Mouse (Mus musculus): Measurements from ENCODE around the gene Cbx4. TPM values are rescaled to one million over a fixed set of nuclear protein-coding genes. Genes with fewer than 3 reads are reported as not detected.
A peak's percentile ranks its signal among the peaks of the same experiment; 100 is the strongest.

Gene Cbx4
- polyA plus RNA-seq (2016; fragmentation: Nextera tagmentation; extraction: Ambion mirVana) = 8.9 and 9.0 TPM in 2 replicates

GRCm38 (mm10) chr11:119086144-119086971, at the start of gene Cbx4:
TSS of gene Cbx4 (minus strand) at chr11:119086221.
- Histone ChIP-seq H3K36me3 (peaks cover 15% of the 10 kb centered on the region), H3K4me3 (peak within 1 kb of the TSS; percentile 71), H3K9me3 (no peaks in the 10 kb centered on the region), H3K4me1 (peaks cover 86% of the 10 kb centered on the region), H3K27me3 (ENCODE audit: insufficient read depth, poor library complexity, severe bottlenecking) (peaks cover 85% of the 10 kb centered on the region), H3K27ac (peak within 1 kb of the TSS; percentile 91)
- under 1% methylated on average over 66 of the region's 67 CpGs for WGBS
- DNase-seq (ENCODE audit: low spot score) = peak; percentile 96

- Histone ChIP-seq H3K4me3 (peak overlapping the region; percentile 3; the same call in 1 of the 2 replicates), H3K27ac (peak overlapping the region; percentile 75), H3K27me3 (ENCODE audit: insufficient read depth, poor library complexity, severe bottlenecking) (peaks cover 69% of the 10 kb centered on the region), H3K9me3 (no peaks in the 10 kb centered on the region), H3K4me1 (peaks cover 41% of the 10 kb centered on the region), H3K36me3 (no peaks in the 10 kb centered on the region)
- WGBS = 31% methylated on average over 17 of the region's 17 CpGs
- DNase-seq (ENCODE audit: low spot score) = no peak
These were observed 48.6 kb upstream of the Cbx4 start for GRCm38 (mm10) chr11:119134586-119134985.

- H3K27me3 ChIP-seq (ENCODE audit: insufficient read depth, poor library complexity, severe bottlenecking) = peaks cover 73% of the 10 kb centered on the region
- WGBS = 65% methylated on average over 5 of the region's 5 CpGs
- H3K4me1 ChIP-seq = peaks cover 47% of the 10 kb centered on the region
- no peaks in the 10 kb centered on the region for H3K36me3 ChIP-seq
- H3K27ac ChIP-seq = peak overlapping the region; percentile 75
- no peak overlapping the region for H3K4me3 ChIP-seq
- DNase-seq (ENCODE audit: low spot score) = no peak
- no peaks in the 10 kb centered on the region for H3K9me3 ChIP-seq
These were observed 47.6 kb upstream of the Cbx4 start for GRCm38 (mm10) chr11:119133437-119134221.

GRCm38 (mm10) chr11:119132198-119133035, 46.4 kb upstream of the Cbx4 start:
- no peak for DNase-seq (ENCODE audit: low spot score)
- H3K9me3 ChIP-seq = no peaks in the 10 kb centered on the region
- peaks cover 75% of the 10 kb centered on the region for H3K27me3 ChIP-seq (ENCODE audit: insufficient read depth, poor library complexity, severe bottlenecking)
- H3K4me3 ChIP-seq = no peak overlapping the region
- no peak overlapping the region for H3K27ac ChIP-seq
- H3K4me1 ChIP-seq = peaks cover 59% of the 10 kb centered on the region
- H3K36me3 ChIP-seq = no peaks in the 10 kb centered on the region
- WGBS = 69% methylated on average over 14 of the region's 14 CpGs

GRCm38 (mm10) chr11:119130081-119130765, 44.2 kb upstream of the Cbx4 start:
- Histone ChIP-seq H3K27ac (no peak overlapping the region), H3K27me3 (ENCODE audit: insufficient read depth, poor library complexity, severe bottlenecking) (peaks cover 73% of the 10 kb centered on the region), H3K4me3 (peak overlapping the region; percentile 36), H3K9me3 (no peaks in the 10 kb centered on the region), H3K36me3 (no peaks in the 10 kb centered on the region), H3K4me1 (peaks cover 76% of the 10 kb centered on the region)
- WGBS = 22% methylated on average over 24 of the region's 24 CpGs
- no peak for DNase-seq (ENCODE audit: low spot score)

GRCm38 (mm10) chr11:119129281-119130058, 43.4 kb upstream of the Cbx4 start:
- Histone ChIP-seq H3K4me1 (peaks cover 73% of the 10 kb centered on the region), H3K4me3 (peak overlapping the region; percentile 36), H3K9me3 (no peaks in the 10 kb centered on the region), H3K27ac (peak overlapping the region; percentile 80), H3K36me3 (no peaks in the 10 kb centered on the region), H3K27me3 (ENCODE audit: insufficient read depth, poor library complexity, severe bottlenecking) (peaks cover 74% of the 10 kb centered on the region)
- no peak for DNase-seq (ENCODE audit: low spot score)
- 48% methylated on average over 18 of the region's 18 CpGs for WGBS

- Histone ChIP-seq H3K9me3 (no peaks in the 10 kb centered on the region), H3K36me3 (no peaks in the 10 kb centered on the region), H3K4me3 (no peak overlapping the region; the same call in 1 of the 2 replicates), H3K27ac (peak overlapping the region; percentile 80), H3K4me1 (peaks cover 73% of the 10 kb centered on the region), H3K27me3 (ENCODE audit: insufficient read depth, poor library complexity, severe bottlenecking) (peaks cover 79% of the 10 kb centered on the region)
- no peak for DNase-seq (ENCODE audit: low spot score)
- WGBS = 39% methylated on average over 11 of the region's 11 CpGs
These were observed 42.8 kb upstream of the Cbx4 start for GRCm38 (mm10) chr11:119128668-119129280.

GRCm38 (mm10) chr11:119127686-119128473, 41.9 kb upstream of the Cbx4 start:
- H3K36me3 ChIP-seq = no peaks in the 10 kb centered on the region
- peak overlapping the region; percentile 22; the same call in 1 of the 2 replicates for H3K4me3 ChIP-seq
- peaks cover 79% of the 10 kb centered on the region for H3K27me3 ChIP-seq (ENCODE audit: insufficient read depth, poor library complexity, severe bottlenecking)
- H3K27ac ChIP-seq = peak overlapping the region; percentile 80
- H3K4me1 ChIP-seq = peaks cover 71% of the 10 kb centered on the region
- DNase-seq (ENCODE audit: low spot score) = no peak
- 59% methylated on average over 9 of the region's 9 CpGs for WGBS
- no peaks in the 10 kb centered on the region for H3K9me3 ChIP-seq

- no peaks in the 10 kb centered on the region for H3K9me3 ChIP-seq
- DNase-seq (ENCODE audit: low spot score) = no peak
- H3K36me3 ChIP-seq = no peaks in the 10 kb centered on the region
- WGBS = 40% methylated on average over 12 of the region's 12 CpGs
- peak overlapping the region; percentile 22 for H3K4me3 ChIP-seq
- H3K4me1 ChIP-seq = peaks cover 71% of the 10 kb centered on the region
- peaks cover 77% of the 10 kb centered on the region for H3K27me3 ChIP-seq (ENCODE audit: insufficient read depth, poor library complexity, severe bottlenecking)
- peak overlapping the region; percentile 80 for H3K27ac ChIP-seq
These were observed 41.1 kb upstream of the Cbx4 start for GRCm38 (mm10) chr11:119127147-119127546.

- Histone ChIP-seq H3K4me1 (peaks cover 71% of the 10 kb centered on the region), H3K27me3 (ENCODE audit: insufficient read depth, poor library complexity, severe bottlenecking) (peaks cover 78% of the 10 kb centered on the region), H3K9me3 (no peaks in the 10 kb centered on the region), H3K36me3 (no peaks in the 10 kb centered on the region), H3K4me3 (peak overlapping the region; percentile 32; the same call in 1 of the 2 replicates), H3K27ac (peak overlapping the region; percentile 80)
- DNase-seq (ENCODE audit: low spot score) = peak; percentile 92
- 32% methylated on average over 23 of the region's 23 CpGs for WGBS
These were observed 40.2 kb upstream of the Cbx4 start for GRCm38 (mm10) chr11:119125929-119126861.
